Mouse (Mus musculus) liver, postnatal 0 days (tissue): Measurements from ENCODE around the gene Actr5.

Experiments
- CTCF ChIP-seq: sonication (generic); IDR thresholded peaks from 2 replicates; pipeline ENCODE4 v1.5.1; 2016; ENCODE audit warnings: antibody characterized with exemption, low read depth
- EP300 ChIP-seq: IDR thresholded peaks from 2 replicates; pipeline ENCODE4 v1.6.1; 2016; ENCODE audit warnings: antibody characterized with exemption, low read depth, mild to moderate bottlenecking

DNA sequence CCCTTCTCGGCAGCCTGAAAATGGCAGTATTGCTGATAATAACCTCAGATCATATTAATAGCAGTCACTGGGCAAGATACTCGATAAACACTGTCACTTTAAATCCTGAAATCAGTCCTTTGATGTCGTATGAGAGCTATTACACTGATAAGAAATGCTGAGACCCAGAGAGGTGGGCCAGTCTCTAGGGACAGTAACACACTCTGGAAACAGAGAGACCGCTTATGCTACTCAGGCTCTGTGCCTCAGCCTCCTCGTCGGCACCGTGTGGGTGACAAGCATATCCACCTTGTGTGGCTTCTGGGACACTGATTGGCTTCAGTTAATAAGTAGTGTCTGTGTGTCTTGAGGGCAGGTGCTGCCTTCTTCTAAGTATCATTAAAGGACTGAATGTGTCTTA is 29.1 kb upstream of the Actr5 start:
- TF ChIP-seq CTCF (no peak), EP300 (no peak)
